8 mouse cellular contexts compared by ENCODE assay signal in the genomic region with DNA sequence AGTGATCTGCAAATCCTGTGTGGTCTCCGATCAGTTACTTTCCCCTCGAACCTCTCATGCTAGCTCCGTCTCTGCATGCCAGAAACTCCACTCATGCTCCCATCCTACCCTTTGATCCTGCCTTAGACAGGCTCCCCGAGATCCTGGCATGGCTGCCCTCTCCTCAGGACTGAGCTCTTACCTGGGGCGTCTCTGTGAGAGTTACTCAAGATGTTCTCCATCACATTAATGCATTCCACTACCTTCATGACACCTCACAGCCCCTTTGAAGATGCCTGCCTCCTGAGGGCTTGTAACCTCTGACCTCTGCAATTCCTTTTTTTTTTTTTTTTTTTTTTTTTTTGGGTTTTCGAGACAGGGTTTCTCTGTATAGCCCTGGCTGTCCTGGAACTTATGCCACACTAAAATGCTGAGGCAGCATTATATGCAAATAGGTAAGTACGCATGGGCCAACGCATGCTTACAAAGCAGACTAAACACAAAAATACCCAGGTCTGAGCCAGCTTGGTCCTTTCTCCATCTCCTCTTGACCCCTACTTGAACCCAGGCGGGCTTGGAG. TPM values are rescaled to one million over a fixed set of nuclear protein-coding genes. Genes with fewer than 3 reads are reported as not detected.
DNase-seq lines count a peak whose midpoint lies in the region; ATAC-seq and TF ChIP-seq lines count a peak whose summit lies in the region.

No protein-coding gene starts in this region.

- 61% methylated on average over 9 of the region's 9 CpGs for WGBS in forebrain, embryonic 11.5 days
- 58% methylated on average over 9 of the region's 9 CpGs for WGBS in forebrain, postnatal 0 days
- 25% methylated on average over 9 of the region's 9 CpGs for whole genome bisulfite sequencing in kidney, postnatal 0 days

- H3K4me3 ChIP-seq in forebrain, embryonic 11.5 days (ENCODE audit: low read depth, low read length) = no peak overlapping the region
- H3K4me3 ChIP-seq in forebrain, postnatal 0 days (ENCODE audit: low read depth, low read length) = no peak overlapping the region
- no peak overlapping the region for H3K4me3 ChIP-seq in kidney, postnatal 0 days (replicated peaks; ENCODE audit: low read depth, low read length)
- H3K4me3 ChIP-seq in left cerebral cortex, adult 2 months = no peak overlapping the region

- peak; percentile 6; the same call in 1 of the 2 replicates for ATAC-seq in forebrain, embryonic 11.5 days (replicated peaks; ENCODE audit: low FRiP score)
- no peak for ATAC-seq in forebrain, postnatal 0 days
- no peak for ATAC-seq in kidney, postnatal 0 days (replicated peaks; ENCODE audit: low FRiP score, low read depth)

- peaks cover 7% of the 10 kb centered on the region for H3K4me1 ChIP-seq in forebrain, embryonic 11.5 days (replicated peaks; ENCODE audit: control insufficient read depth, insufficient read depth, low read length)
- peaks cover 2% of the 10 kb centered on the region; the same call in 1 of the 2 replicates for H3K4me1 ChIP-seq in forebrain, postnatal 0 days (ENCODE audit: insufficient read depth)
- peaks cover 37% of the 10 kb centered on the region for H3K4me1 ChIP-seq in kidney, postnatal 0 days (replicated peaks; ENCODE audit: insufficient read depth, low read length)

- H3K27ac ChIP-seq in forebrain, embryonic 11.5 days (ENCODE audit: low read depth, low read length) = no peak overlapping the region
- no peak overlapping the region for H3K27ac ChIP-seq in forebrain, postnatal 0 days (ENCODE audit: low read depth, low read length)
- peak overlapping the region; percentile 96 for H3K27ac ChIP-seq in kidney, postnatal 0 days
- no peak overlapping the region for H3K27ac ChIP-seq in left cerebral cortex, adult 2 months

- DNase-seq in forebrain, embryonic 11.5 days (ENCODE audit: low spot score) = no peak
- DNase-seq in forebrain, postnatal 0 days = no peak
- no peak for DNase-seq in kidney, postnatal 0 days (ENCODE audit: low spot score)
- DNase-seq in kidney, postnatal 4 days = no peak
- peak; percentile 38 for DNase-seq in forelimb bud, embryonic 11.5 days (ENCODE audit: low read depth, low spot score)
- peak; percentile 41 for DNase-seq in neural tube, embryonic 10.5 days (ENCODE audit: extremely low spot score, low spot score)
- DNase-seq in left cerebral cortex, postnatal 10 days (ENCODE audit: extremely low spot score in 1 of 2, low spot score in 2 of 2) = no peak
- DNase-seq in left cerebral cortex, adult 2 months (ENCODE audit: extremely low spot score in 1 of 2, low spot score in 2 of 2) = no peak

- no peaks in the 10 kb centered on the region for H3K36me3 ChIP-seq in forebrain, embryonic 11.5 days (ENCODE audit: control insufficient read depth, insufficient read depth, low read length)
- H3K36me3 ChIP-seq in forebrain, postnatal 0 days (ENCODE audit: insufficient read depth) = no peaks in the 10 kb centered on the region
- H3K36me3 ChIP-seq in kidney, postnatal 0 days (ENCODE audit: insufficient read depth, low read length) = 0 out of 2 replicates have a peak, but pooled peaks cover 13% of the 10 kb centered on the region

- intact Hi-C loops in left cerebral cortex, postnatal 10 days (cut with DNase I) = no loop called here
- intact Hi-C loops in left cerebral cortex, adult 2 months (cut with DNase I) = no loop called here

- no peak overlapping the region for H3K4me2 ChIP-seq in forebrain, embryonic 11.5 days (ENCODE audit: low read depth, low read length, severe bottlenecking)
- no peak overlapping the region for H3K4me2 ChIP-seq in forebrain, postnatal 0 days (ENCODE audit: low read depth)
- H3K4me2 ChIP-seq in kidney, postnatal 0 days (ENCODE audit: low read length) = peak overlapping the region; percentile 66

- peaks cover 28% of the 10 kb centered on the region for H3K27me3 ChIP-seq in forebrain, embryonic 11.5 days (ENCODE audit: control insufficient read depth, insufficient read depth, low read length)
- peaks cover 30% of the 10 kb centered on the region for H3K27me3 ChIP-seq in forebrain, postnatal 0 days (ENCODE audit: insufficient read depth, low read length)
- H3K27me3 ChIP-seq in kidney, postnatal 0 days (ENCODE audit: insufficient read depth, low read length) = no peaks in the 10 kb centered on the region

- no peaks in the 10 kb centered on the region for H3K9me3 ChIP-seq in forebrain, embryonic 11.5 days (ENCODE audit: control insufficient read depth, low read length)
- no peaks in the 10 kb centered on the region for H3K9me3 ChIP-seq in forebrain, postnatal 0 days (ENCODE audit: low read length)
- no peaks in the 10 kb centered on the region for H3K9me3 ChIP-seq in kidney, postnatal 0 days (replicated peaks; ENCODE audit: low read length)

- H3K9ac ChIP-seq in forebrain, embryonic 11.5 days (ENCODE audit: low read length) = no peak overlapping the region
- no peak overlapping the region for H3K9ac ChIP-seq in forebrain, postnatal 0 days
- peak overlapping the region; percentile 87; the same call in 1 of the 2 replicates for H3K9ac ChIP-seq in kidney, postnatal 0 days (ENCODE audit: low read depth, low read length)

- no peak for TF ChIP-seq CTCF in forebrain, postnatal 0 days (IDR thresholded peaks at IDR 0.05; ENCODE audit: low read depth)
- TF ChIP-seq CTCF in kidney, postnatal 0 days (IDR thresholded peaks at IDR 0.05; ENCODE audit: low read depth) = no peak
- TF ChIP-seq CTCF in left cerebral cortex, adult 2 months (IDR thresholded peaks at IDR 0.05) = no peak

RNA-seq across cellular contexts. Expression of gene Eva1b, which starts 0.5 kb away (rescaled TPM):
- polyA plus RNA-seq in forebrain, embryonic 11.5 days (2014; fragmentation: Nextera tagmentation; extraction: Ambion mirVana) = 18.6 and 19.0 TPM in 2 replicates
- 12.9 and 14.4 TPM in 2 replicates for total RNA-seq in forebrain, postnatal 0 days (2014; rRNA removed)
- 10.6 and 12.6 TPM in 2 replicates for polyA plus RNA-seq in forebrain, postnatal 0 days (2015; fragmentation: Nextera tagmentation; extraction: Ambion mirVana)
- polyA plus RNA-seq in kidney, postnatal 0 days (2015; fragmentation: Nextera tagmentation; extraction: Ambion mirVana) = 130 and 149 TPM in 2 replicates
- 1 to 10 TPM; 6.8 to 8.0 TPM for total RNA-seq in left cerebral cortex, postnatal 10 days (2021)
- 1 to 10 TPM; 3.1 to 3.8 TPM for total RNA-seq in left cerebral cortex, adult 2 months (2021)

RNA-seq across cellular contexts. Expression of gene Sh3d21, which starts 16.2 kb away (rescaled TPM):
- polyA plus RNA-seq in forebrain, embryonic 11.5 days (2014; fragmentation: Nextera tagmentation; extraction: Ambion mirVana) = 1.6 TPM in 2 replicates
- total RNA-seq in forebrain, postnatal 0 days (2014; rRNA removed) = 1.0 and 2.1 TPM in 2 replicates
- 1.4 and 1.7 TPM in 2 replicates for polyA plus RNA-seq in forebrain, postnatal 0 days (2015; fragmentation: Nextera tagmentation; extraction: Ambion mirVana)
- polyA plus RNA-seq in kidney, postnatal 0 days (2015; fragmentation: Nextera tagmentation; extraction: Ambion mirVana) = 9.2 and 9.7 TPM in 2 replicates
- total RNA-seq in left cerebral cortex, postnatal 10 days (2021) = 1 to 10 TPM; 1.3 to 1.7 TPM
- 1 to 10 TPM in 1 of 2 experiments, under 1 TPM in 1; 0.86 to 1.1 TPM for total RNA-seq in left cerebral cortex, adult 2 months (2021)

RNA-seq across cellular contexts. Expression of gene Stk40, which starts 43.3 kb away (rescaled TPM):
- 37.4 and 37.5 TPM in 2 replicates for polyA plus RNA-seq in forebrain, embryonic 11.5 days (2014; fragmentation: Nextera tagmentation; extraction: Ambion mirVana)
- 11.7 and 19.6 TPM in 2 replicates for total RNA-seq in forebrain, postnatal 0 days (2014; rRNA removed)
- 13.3 and 14.9 TPM in 2 replicates for polyA plus RNA-seq in forebrain, postnatal 0 days (2015; fragmentation: Nextera tagmentation; extraction: Ambion mirVana)
- polyA plus RNA-seq in kidney, postnatal 0 days (2015; fragmentation: Nextera tagmentation; extraction: Ambion mirVana) = 27.1 and 28.7 TPM in 2 replicates
- 10 to 100 TPM; 18.6 to 25.9 TPM for total RNA-seq in left cerebral cortex, postnatal 10 days (2021)
- total RNA-seq in left cerebral cortex, adult 2 months (2021) = 10 to 100 TPM; 39.8 to 56.4 TPM

RNA-seq across cellular contexts. Expression of gene Lsm10, which starts 50.6 kb away (rescaled TPM):
- polyA plus RNA-seq in forebrain, embryonic 11.5 days (2014; fragmentation: Nextera tagmentation; extraction: Ambion mirVana) = 43.0 and 44.4 TPM in 2 replicates
- 36.1 and 37.1 TPM in 2 replicates for total RNA-seq in forebrain, postnatal 0 days (2014; rRNA removed)
- polyA plus RNA-seq in forebrain, postnatal 0 days (2015; fragmentation: Nextera tagmentation; extraction: Ambion mirVana) = 54.5 and 59.5 TPM in 2 replicates
- 58.5 and 59.0 TPM in 2 replicates for polyA plus RNA-seq in kidney, postnatal 0 days (2015; fragmentation: Nextera tagmentation; extraction: Ambion mirVana)
- 10 to 100 TPM; 16.2 to 16.8 TPM for total RNA-seq in left cerebral cortex, postnatal 10 days (2021)
- total RNA-seq in left cerebral cortex, adult 2 months (2021) = 10 to 100 TPM; 11.3 to 14.4 TPM

RNA-seq across cellular contexts. Expression of gene Thrap3, which starts 55.5 kb away (rescaled TPM):
- polyA plus RNA-seq in forebrain, embryonic 11.5 days (2014; fragmentation: Nextera tagmentation; extraction: Ambion mirVana) = 251 and 263 TPM in 2 replicates
- total RNA-seq in forebrain, postnatal 0 days (2014; rRNA removed) = 113 and 165 TPM in 2 replicates
- polyA plus RNA-seq in forebrain, postnatal 0 days (2015; fragmentation: Nextera tagmentation; extraction: Ambion mirVana) = 92.4 and 111 TPM in 2 replicates
- polyA plus RNA-seq in kidney, postnatal 0 days (2015; fragmentation: Nextera tagmentation; extraction: Ambion mirVana) = 136 and 156 TPM in 2 replicates
- 100 to 1,000 TPM; 131 to 139 TPM for total RNA-seq in left cerebral cortex, postnatal 10 days (2021)
- 100 to 1,000 TPM; 149 to 158 TPM for total RNA-seq in left cerebral cortex, adult 2 months (2021)

Comparison
In these comparisons a context has a peak if more than half of its experiments do, and no peak if none do; other contexts are left out.
1. DNase-seq: peak in forelimb bud, embryonic 11.5 days (single experiment) and neural tube, embryonic 10.5 days (single experiment); none in forebrain, embryonic 11.5 days (single experiment), forebrain, postnatal 0 days (single experiment), kidney, postnatal 0 days (single experiment), kidney, postnatal 4 days (0 of 2), left cerebral cortex, postnatal 10 days (0 of 2) and left cerebral cortex, adult 2 months (0 of 2).